Mouse (Mus musculus) natural killer cell, adult 2 months (primary cell): ENCODE measurements around the gene Ttc13.
A peak's percentile ranks its signal among the peaks of the same experiment; 100 is the strongest.

Experiments used
- DNase-seq, 2 experiments: peaks; one replicate each; pipeline ENCODE4 v3.0.0; 2022; ENCODE audit warnings: low spot score in 2 of 2

Ttc13 gene

DNA sequence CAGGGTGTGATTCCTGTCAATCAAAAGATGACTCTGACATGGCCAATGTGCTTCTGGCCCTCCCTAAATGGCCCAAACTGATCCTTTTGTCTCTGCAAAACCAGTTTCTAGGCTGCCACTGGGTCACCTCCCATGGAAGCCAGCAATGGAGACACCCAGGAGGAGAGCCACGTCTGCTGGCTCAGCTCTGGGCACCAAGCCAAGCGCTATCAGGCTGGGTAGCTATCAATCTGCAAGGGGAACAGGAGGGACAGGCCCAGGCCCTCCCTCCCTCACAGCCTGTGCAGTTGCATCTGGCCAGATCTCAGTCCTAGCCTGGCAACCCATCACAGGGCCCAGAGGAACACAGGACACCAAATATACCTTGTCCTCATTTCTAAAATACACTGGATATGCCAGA lies 63.4 kb downstream of the Ttc13 start:
- DNase-seq, result no peak

DNA sequence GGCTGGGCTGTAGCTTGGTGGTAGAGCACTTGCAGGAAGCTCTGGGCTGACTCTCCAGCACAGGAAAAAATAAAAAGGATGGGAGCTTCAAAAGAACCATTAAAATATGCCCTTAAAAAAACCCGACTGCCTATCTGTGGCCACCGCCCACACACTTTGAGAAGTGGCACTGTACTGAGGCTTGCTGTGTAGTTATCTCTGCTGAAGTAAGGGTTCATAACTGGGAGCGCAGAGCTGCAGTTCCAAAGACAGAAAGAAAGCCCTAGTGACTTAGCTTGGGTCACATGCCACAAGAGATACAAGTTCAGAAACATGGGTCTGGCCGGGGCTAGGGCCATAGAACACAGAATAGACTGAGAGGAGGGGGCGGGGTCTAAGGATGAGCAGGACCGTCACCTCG lies 63.8 kb downstream of the Ttc13 start:
- no peak for DNase-seq

DNA sequence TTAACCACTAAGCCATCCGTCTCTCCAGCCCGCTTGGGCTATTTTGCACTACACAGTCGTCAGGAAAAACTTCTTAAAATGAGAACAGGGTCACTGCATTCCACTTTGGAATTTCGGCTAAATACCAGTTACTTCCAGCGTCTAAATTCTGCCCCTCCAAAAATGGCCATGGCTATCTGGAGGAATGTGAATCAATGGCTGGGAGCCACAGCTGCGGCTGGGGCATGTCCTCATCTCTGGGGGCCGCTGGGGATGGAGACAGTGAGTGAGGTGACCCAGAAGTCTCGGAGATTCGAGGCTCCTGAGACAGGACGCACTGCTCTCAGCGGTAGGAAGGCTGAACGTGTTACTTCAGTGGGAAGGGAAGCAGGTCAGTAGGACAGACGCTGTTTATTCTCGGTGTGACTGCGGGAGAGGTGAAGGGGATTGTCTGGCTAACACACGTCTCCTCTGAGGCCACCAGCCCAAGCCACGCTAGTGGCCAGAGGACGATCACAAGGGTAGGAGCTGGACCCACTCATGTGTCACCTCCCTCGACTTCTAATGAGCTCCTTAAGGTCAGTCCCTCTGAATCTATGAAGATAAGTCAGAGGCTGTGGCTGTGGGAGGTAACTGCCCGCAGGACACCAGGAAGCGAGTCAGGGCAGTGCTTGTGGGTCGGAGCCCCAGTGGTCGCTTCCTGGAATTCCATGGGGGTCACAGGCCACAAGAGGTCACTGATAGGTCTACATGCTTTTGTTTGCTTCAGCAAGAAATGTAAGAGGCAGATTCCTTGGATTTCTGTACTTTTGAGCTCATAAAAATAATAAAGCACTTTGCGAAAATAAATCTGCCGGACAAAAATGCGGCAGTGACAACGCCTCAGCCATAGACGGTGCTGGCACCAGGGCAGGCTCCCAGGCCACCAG lies 68.0 kb downstream of the Ttc13 start:
- DNase-seq, result no peak

DNA sequence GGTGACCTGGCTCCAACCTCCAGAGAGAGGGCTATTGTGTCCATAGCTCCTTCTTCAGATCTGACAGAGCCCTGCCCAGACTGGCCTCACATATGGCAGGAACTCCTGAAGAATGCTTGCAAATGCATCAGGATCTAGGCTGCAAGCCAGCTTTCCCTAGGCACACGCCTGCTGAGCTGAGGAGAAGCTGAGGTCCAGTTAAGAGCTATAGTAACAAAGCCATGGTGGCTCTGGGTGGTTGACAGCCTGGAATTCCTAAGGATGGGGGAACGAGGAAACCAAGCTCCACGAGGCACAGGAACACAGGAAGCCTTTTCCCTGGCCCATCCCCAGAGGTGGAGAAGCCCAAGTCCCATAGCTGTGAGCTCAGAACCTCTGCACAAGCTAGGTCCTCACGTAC lies 69.2 kb downstream of the Ttc13 start:
- no peak for DNase-seq

- DNase-seq, result peak in 1 of 2 experiments; percentile 5
Observed at GRCm38 (mm10) chr8:124651776-124652175, 70.0 kb downstream of the Ttc13 start.

- DNase-seq, result no peak
Observed at GRCm38 (mm10) chr8:124648311-124648710, 73.5 kb downstream of the Ttc13 start.

DNA sequence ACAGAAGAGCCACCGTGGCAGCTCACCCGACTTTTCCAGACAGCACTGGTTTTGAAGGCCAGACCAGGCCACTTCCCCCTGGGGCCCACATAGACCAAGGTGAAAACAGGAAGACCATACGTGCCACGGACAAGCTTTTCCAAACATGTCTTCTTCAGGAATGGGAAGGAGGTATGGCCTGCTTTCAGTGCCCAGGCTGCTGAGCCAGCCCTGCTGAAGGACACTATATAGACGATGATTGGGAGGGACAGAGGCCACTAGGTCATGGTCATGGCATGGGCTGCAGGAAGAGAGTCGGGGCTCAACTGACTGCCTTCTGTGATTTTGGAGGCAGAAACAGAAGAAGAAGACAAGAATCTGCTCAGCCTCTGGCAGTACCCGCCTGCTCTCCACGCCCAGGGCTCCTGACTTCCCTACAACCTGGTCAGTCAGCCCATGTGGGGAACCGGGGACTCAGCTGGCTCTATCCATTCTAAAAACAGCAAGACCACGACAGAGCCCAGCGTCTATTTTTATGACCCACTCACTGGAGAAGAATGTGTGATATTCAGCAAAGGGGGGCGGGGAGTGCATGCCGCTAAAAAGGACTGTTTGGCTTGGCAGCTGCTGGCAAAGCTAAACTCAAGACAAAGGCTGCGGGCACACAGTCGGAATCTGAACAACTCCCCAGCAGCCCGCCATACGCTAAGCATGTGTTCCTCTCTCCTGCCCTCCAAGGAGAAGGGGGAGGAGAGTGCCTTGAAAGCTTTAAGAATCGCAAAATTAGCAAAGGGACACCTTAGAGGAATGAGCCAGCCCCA lies 78.0 kb downstream of the Ttc13 start:
- no peak for DNase-seq

- DNase-seq, result no peak
Observed at GRCm38 (mm10) chr8:124641599-124641998, 80.2 kb downstream of the Ttc13 start.

GRCm38 (mm10) chr8:124635247-124635502 lies 86.6 kb downstream of the Ttc13 start:
- no peak for DNase-seq

DNA sequence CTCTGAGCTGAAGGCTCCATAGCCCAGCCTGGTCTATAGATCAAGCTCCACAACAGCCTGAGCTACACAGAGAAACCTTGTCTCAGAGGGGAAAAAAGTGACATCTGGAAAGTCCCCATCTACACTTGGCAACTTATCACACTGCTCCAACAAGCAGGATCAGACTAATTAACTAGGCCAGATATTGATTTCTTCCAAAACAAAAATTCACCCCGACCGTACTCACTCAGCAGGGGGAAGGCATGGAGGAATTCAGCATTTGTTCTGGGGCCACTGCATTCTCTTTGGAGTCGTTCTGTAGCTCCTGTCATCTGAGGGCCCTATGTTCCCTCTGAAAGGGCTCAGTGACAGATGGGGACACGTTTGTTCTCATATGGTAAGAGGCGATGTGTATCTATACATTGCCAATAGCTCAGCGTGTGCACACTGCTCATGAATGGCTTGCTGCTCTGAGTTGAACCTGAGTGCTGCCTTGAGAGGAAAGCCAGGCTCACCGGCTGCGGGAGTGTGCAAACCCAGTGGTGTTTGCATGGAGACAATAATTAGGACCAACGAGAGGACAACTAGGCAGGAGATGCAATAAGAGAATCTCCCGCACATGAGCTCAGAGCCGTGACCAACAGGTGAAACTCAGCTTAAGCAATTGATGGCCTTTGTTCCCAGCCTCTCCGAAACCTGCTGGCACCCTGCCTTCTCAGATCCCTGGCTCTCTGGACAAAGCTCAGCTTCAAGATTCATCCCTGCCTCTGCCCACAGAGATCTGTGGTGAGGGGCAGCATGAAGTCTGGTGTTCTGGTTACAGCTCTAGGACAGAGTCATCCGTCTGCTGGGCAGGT lies 87.2 kb downstream of the Ttc13 start:
- DNase-seq, result no peak

GRCm38 (mm10) chr8:124633001-124633703 lies 88.6 kb downstream of the Ttc13 start:
- DNase-seq, result no peak

DNA sequence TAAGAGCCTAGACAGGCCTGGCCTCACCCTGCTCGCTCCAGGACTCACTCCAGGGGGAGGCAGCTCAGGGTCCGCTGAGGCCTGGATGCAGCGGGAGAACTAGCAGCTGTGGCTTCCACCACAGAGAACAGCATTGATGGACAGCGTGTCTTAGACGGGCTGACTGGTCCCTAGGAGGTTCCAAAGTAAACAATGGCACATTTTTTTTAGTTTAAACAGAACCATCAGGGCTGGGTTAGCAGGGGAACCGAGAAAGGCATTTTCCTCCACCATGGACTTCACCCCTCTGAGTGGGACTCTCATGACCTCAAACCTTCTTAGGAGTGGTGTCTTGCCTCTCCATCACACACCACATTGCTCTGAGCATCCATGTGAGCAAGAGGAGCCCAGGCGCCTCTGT lies 89.8 kb downstream of the Ttc13 start:
- DNase-seq, result no peak

DNA sequence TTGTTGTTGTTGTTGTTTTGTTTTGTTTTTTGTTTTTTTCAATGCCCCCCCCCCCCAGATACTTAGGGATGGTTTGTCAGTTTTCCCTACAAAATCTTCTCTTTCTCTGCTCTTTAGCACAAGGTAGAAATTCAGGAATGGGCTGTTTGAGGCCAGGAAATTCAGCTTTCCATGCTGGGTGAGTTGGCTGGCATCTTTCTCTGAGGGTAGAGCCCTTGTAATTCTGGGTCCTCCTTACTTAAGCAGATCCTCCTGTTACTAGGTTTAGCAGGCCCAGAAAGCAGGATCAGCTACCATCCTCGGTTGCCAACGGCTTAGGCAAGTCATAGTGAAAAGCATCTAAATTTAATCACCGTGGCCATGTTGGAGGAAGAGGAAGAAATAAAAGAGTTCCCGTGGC lies 90.9 kb downstream of the Ttc13 start:
- DNase-seq, result no peak

GRCm38 (mm10) chr8:124630489-124630888 lies 91.3 kb downstream of the Ttc13 start:
- no peak for DNase-seq

- no peak for DNase-seq
Observed at GRCm38 (mm10) chr8:124626251-124626650, 95.5 kb downstream of the Ttc13 start.
